Mouse (Mus musculus): ENCODE results near the gene Olfr1161.

- TF ChIP-seq CTCF (IDR thresholded peaks at IDR 0.05) = no peak
- TF ChIP-seq EP300 (IDR thresholded peaks at IDR 0.05) = no peak
Observed at GRCm38 (mm10) chr2:88071730-88072129, 49.2 kb downstream of the Olfr1161 start, which contains the start of gene Olfr1163.

Data from lung, postnatal 0 days (tissue).